Mouse (Mus musculus): Measurements from ENCODE around the gene Axl. TPM values are rescaled to one million over a fixed set of nuclear protein-coding genes. Genes with fewer than 3 reads are reported as not detected.

Gene Axl
- polyA plus RNA-seq, 1 experiment = 56.1 TPM

GRCm38 (mm10) chr7:25711165-25711564, 77.3 kb downstream of the Axl start:
- no peak for DNase-seq (ENCODE audit: low read depth)

DNA sequence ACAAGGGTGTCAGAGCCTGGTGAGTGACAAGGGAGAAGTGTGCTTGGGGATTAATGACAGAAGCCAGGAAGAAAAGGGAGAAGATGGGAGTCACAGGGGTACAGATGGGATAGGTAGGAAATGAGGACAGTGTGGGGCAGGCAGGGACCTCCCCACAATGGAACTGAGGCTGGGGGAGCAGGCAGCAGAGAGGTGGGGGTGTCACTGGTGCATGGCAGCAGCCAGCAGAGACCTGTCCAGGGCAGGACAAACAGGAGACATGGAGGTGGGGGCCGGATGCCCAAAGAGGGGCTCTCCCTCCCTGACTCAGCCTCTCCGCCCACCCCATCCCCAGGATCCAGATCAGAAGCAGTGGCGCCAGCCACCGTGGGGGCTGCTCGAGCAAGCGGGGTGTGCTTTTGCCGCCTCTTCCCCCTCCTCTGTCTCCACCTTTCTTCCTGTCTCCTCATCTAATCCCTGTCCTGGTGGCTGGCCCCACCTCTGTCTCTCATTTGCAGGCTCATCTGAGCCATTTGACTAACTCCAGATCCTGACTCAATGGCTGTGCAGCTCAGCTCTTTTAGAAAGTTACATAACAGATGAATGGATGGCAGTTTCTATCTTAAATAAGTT, 77.9 kb downstream of the Axl start:
- no peak for DNase-seq (ENCODE audit: low read depth)

GRCm38 (mm10) chr7:25709961-25710360, 78.5 kb downstream of the Axl start:
- no peak for DNase-seq (ENCODE audit: low read depth)

DNA sequence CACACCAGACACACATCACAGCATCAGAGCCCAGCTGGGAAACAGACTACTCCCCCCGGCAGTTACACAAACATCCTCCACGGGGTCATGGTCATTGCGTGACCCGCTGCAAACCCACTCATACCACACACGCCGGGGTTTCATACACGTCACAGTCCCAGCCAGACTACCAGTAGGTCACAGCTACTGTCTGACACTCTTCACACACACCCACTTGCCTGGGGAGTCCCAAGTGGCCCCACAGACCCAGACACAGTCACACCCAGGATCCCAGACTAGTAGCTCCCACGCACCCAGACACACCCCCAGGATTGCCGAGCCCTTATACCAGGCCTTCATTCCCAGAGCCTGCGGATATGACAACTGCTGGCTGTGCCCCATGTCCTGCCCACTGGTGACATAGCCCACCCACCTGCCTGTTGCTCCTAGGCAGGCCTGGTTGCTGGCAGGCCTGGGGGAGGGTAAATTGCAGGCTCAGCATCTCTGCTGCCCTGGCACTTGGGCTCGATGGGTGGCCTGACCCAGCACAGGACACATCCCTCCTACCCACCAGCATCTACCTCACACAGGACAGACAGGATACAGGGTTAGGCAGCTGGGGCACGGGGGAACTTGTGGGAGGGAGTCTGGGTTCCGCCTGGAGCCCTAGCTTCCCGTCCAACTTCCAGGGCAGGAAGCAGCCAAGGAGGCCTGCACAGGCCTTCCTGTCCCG, 80.8 kb downstream of the Axl start:
- DNase-seq (ENCODE audit: low read depth) = no peak

Other genes with a start within 250 kb of the Axl start
- gene Ceacam2, start 248.8 kb downstream of the Axl start, polyA plus RNA-seq (2012; rRNA removed) = 0.16 and 0.31 TPM in 2 replicates
- 0.20 and 0.33 TPM in 2 replicates for gene Erich4, start 172.8 kb downstream of the Axl start, polyA plus RNA-seq (2012; rRNA removed)
- gene Dmac2, start 169.3 kb downstream of the Axl start, polyA plus RNA-seq (2012; rRNA removed) = 28.5 and 28.9 TPM in 2 replicates
- gene B3gnt8, start 162.1 kb downstream of the Axl start, polyA plus RNA-seq (2012; rRNA removed) = 13.8 and 15.5 TPM in 2 replicates
- 199 and 232 TPM in 2 replicates for gene Bckdha, start 129.7 kb downstream of the Axl start, polyA plus RNA-seq (2012; rRNA removed)
- gene Exosc5, start 129.5 kb downstream of the Axl start, polyA plus RNA-seq (2012; rRNA removed) = 54.8 and 66.2 TPM in 2 replicates
- gene Tmem91, start 113.5 kb downstream of the Axl start, polyA plus RNA-seq (2012; rRNA removed) = 3.5 and 4.1 TPM in 2 replicates
- 42.3 and 46.3 TPM in 2 replicates for gene B9d2, start 107.9 kb downstream of the Axl start, polyA plus RNA-seq (2012; rRNA removed)
- gene Tgfb1, start 101.7 kb downstream of the Axl start, polyA plus RNA-seq (2012; rRNA removed) = 32.4 and 52.4 TPM in 2 replicates
- 46.3 and 54.6 TPM in 2 replicates for gene Ccdc97, start 69.6 kb downstream of the Axl start, polyA plus RNA-seq (2012; rRNA removed)
- 32.1 and 58.5 TPM in 2 replicates for gene Hnrnpul1, start 33.9 kb downstream of the Axl start, polyA plus RNA-seq (2012; rRNA removed)
- gene Cyp2s1, start 28.2 kb upstream of the Axl start, polyA plus RNA-seq (2012; rRNA removed) = 4.2 and 5.4 TPM in 2 replicates
- gene Cyp2b10, start 108.9 kb upstream of the Axl start, polyA plus RNA-seq (2012; rRNA removed) = 0.42 and 0.46 TPM in 2 replicates

Measured in gonadal fat pad, adult 2 months (tissue).